Mouse (Mus musculus): ENCODE results near the gene Mindy4b-ps. TPM values are rescaled to one million over a fixed set of nuclear protein-coding genes. Genes with fewer than 3 reads are reported as not detected.

Gene Mindy4b-ps
- polyA plus RNA-seq, 1 experiment = not detected

GRCm38 (mm10) chr3:58809111-58809915 lies 12.8 kb downstream of the Mindy4b-ps start:
- no peaks in the 10 kb centered on the region for H3K36me3 ChIP-seq (ENCODE audit: control insufficient read depth, insufficient read depth, low read length)
- TF ChIP-seq POLR2A (IDR thresholded peaks at IDR 0.05; ENCODE audit: control insufficient read depth, low read depth, low read length) (no peak), CTCF (IDR thresholded peaks at IDR 0.05; ENCODE audit: control insufficient read depth, insufficient read depth, insufficient replicate concordance, low read depth, low read length) (no peak)
- no peak overlapping the region for H3K27ac ChIP-seq (ENCODE audit: control insufficient read depth, insufficient read depth, low read depth, low read length)
- no peaks in the 10 kb centered on the region for H3K27me3 ChIP-seq (ENCODE audit: control insufficient read depth, insufficient read depth, low read length)
- no peak overlapping the region for H3K4me3 ChIP-seq (ENCODE audit: control insufficient read depth, low read depth, low read length)
- H3K4me1 ChIP-seq (ENCODE audit: control insufficient read depth, insufficient read depth, low read length) = no peaks in the 10 kb centered on the region

DNA sequence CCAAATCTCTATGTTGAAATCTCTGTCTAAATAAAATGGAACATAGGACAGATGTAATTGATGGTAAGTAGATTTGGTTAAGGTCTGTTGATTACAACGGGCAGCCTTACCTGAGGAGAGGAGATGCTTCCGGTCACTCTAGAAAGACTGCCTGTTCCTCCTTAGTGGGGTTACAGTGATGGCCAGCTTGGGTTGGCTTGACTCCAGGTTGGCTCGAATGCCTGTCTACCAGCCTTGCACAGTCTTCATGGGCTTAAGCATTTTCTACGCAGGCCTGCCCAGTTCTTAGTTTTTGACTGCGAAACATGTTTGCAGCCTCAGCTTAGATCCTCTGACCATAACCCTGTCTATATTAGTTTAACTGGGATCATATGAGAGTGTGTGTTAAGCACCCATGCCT lies 13.5 kb downstream of the Mindy4b-ps start:
- TF ChIP-seq CTCF (IDR thresholded peaks at IDR 0.05; ENCODE audit: control insufficient read depth, insufficient read depth, insufficient replicate concordance, low read depth, low read length) (no peak), POLR2A (IDR thresholded peaks at IDR 0.05; ENCODE audit: control insufficient read depth, low read depth, low read length) (no peak)
- Histone ChIP-seq H3K36me3 (ENCODE audit: control insufficient read depth, insufficient read depth, low read length) (no peaks in the 10 kb centered on the region), H3K4me3 (ENCODE audit: control insufficient read depth, low read depth, low read length) (no peak overlapping the region), H3K4me1 (ENCODE audit: control insufficient read depth, insufficient read depth, low read length) (no peaks in the 10 kb centered on the region), H3K27me3 (ENCODE audit: control insufficient read depth, insufficient read depth, low read length) (no peaks in the 10 kb centered on the region), H3K27ac (ENCODE audit: control insufficient read depth, insufficient read depth, low read depth, low read length) (no peak overlapping the region)

DNA sequence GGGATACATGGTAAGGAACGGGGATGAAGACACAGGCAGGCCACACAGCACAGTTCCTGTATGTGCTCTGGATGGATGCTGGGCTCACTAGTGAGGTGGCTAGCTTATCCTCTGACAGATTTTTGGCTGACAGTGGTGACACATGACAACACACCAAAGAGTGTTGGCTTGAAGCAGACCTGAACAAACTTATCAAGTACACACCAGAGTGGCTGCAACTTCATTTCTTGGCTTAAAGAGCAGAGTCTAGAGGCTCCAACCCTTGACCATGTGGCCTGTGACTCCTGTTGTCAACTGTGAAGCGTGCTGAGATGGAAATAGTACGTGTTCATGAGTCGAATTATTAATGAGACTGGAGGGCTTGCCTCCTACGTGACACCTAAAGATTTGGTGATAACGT lies 17.4 kb downstream of the Mindy4b-ps start:
- H3K36me3 ChIP-seq (ENCODE audit: control insufficient read depth, insufficient read depth, low read length) = no peaks in the 10 kb centered on the region
- no peak for TF ChIP-seq CTCF (IDR thresholded peaks at IDR 0.05; ENCODE audit: control insufficient read depth, insufficient read depth, insufficient replicate concordance, low read depth, low read length)
- TF ChIP-seq POLR2A (IDR thresholded peaks at IDR 0.05; ENCODE audit: control insufficient read depth, low read depth, low read length) = no peak
- H3K4me3 ChIP-seq (ENCODE audit: control insufficient read depth, low read depth, low read length) = no peak overlapping the region
- no peaks in the 10 kb centered on the region for H3K4me1 ChIP-seq (ENCODE audit: control insufficient read depth, insufficient read depth, low read length)
- no peaks in the 10 kb centered on the region for H3K27me3 ChIP-seq (ENCODE audit: control insufficient read depth, insufficient read depth, low read length)
- H3K27ac ChIP-seq (ENCODE audit: control insufficient read depth, insufficient read depth, low read depth, low read length) = no peak overlapping the region

DNA sequence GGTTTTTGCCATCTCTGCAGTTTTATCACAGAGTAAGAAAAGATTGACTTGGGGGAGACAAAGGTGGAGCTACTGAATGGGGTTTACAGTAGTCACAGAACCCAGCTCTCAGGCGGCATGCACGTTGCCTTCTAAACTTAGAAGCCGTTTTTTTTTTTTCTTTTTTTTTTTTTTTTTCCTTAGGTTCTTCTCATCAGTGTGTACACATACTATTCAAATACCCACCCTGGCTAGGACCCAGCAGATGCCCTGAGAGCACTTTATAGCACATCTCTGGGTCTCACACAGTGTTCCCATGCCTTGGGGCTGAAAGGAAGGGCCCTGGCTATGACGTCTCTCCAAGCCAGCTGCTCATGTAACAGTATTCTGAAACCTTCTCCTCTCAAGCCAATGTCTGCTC lies 23.4 kb downstream of the Mindy4b-ps start:
- TF ChIP-seq POLR2A (IDR thresholded peaks at IDR 0.05; ENCODE audit: control insufficient read depth, low read depth, low read length) (no peak), CTCF (IDR thresholded peaks at IDR 0.05; ENCODE audit: control insufficient read depth, insufficient read depth, insufficient replicate concordance, low read depth, low read length) (no peak)
- H3K27ac ChIP-seq (ENCODE audit: control insufficient read depth, insufficient read depth, low read depth, low read length) = no peak overlapping the region
- no peaks in the 10 kb centered on the region for H3K36me3 ChIP-seq (ENCODE audit: control insufficient read depth, insufficient read depth, low read length)
- H3K4me1 ChIP-seq (ENCODE audit: control insufficient read depth, insufficient read depth, low read length) = no peaks in the 10 kb centered on the region
- no peak overlapping the region for H3K4me3 ChIP-seq (ENCODE audit: control insufficient read depth, low read depth, low read length)
- no peaks in the 10 kb centered on the region for H3K27me3 ChIP-seq (ENCODE audit: control insufficient read depth, insufficient read depth, low read length)

- Histone ChIP-seq H3K4me3 (ENCODE audit: control insufficient read depth, low read depth, low read length) (no peak overlapping the region), H3K36me3 (ENCODE audit: control insufficient read depth, insufficient read depth, low read length) (no peaks in the 10 kb centered on the region), H3K27me3 (ENCODE audit: control insufficient read depth, insufficient read depth, low read length) (no peaks in the 10 kb centered on the region), H3K27ac (ENCODE audit: control insufficient read depth, insufficient read depth, low read depth, low read length) (no peak overlapping the region), H3K4me1 (ENCODE audit: control insufficient read depth, insufficient read depth, low read length) (no peaks in the 10 kb centered on the region)
- TF ChIP-seq POLR2A (IDR thresholded peaks at IDR 0.05; ENCODE audit: control insufficient read depth, low read depth, low read length) = no peak
- TF ChIP-seq CTCF (IDR thresholded peaks at IDR 0.05; ENCODE audit: control insufficient read depth, insufficient read depth, insufficient replicate concordance, low read depth, low read length) = no peak
Observed at GRCm38 (mm10) chr3:58798245-58798644, 23.9 kb downstream of the Mindy4b-ps start.

- TF ChIP-seq CTCF (IDR thresholded peaks at IDR 0.05; ENCODE audit: control insufficient read depth, insufficient read depth, insufficient replicate concordance, low read depth, low read length) (no peak), POLR2A (IDR thresholded peaks at IDR 0.05; ENCODE audit: control insufficient read depth, low read depth, low read length) (no peak)
- Histone ChIP-seq H3K36me3 (ENCODE audit: control insufficient read depth, insufficient read depth, low read length) (no peaks in the 10 kb centered on the region), H3K27ac (ENCODE audit: control insufficient read depth, insufficient read depth, low read depth, low read length) (no peak overlapping the region), H3K4me1 (ENCODE audit: control insufficient read depth, insufficient read depth, low read length) (peaks cover 8% of the 10 kb centered on the region), H3K27me3 (ENCODE audit: control insufficient read depth, insufficient read depth, low read length) (no peaks in the 10 kb centered on the region), H3K4me3 (ENCODE audit: control insufficient read depth, low read depth, low read length) (no peak overlapping the region)
Observed at GRCm38 (mm10) chr3:58789473-58789872, 32.6 kb downstream of the Mindy4b-ps start.

- Histone ChIP-seq H3K4me1 (ENCODE audit: control insufficient read depth, insufficient read depth, low read length) (peaks cover 9% of the 10 kb centered on the region), H3K4me3 (ENCODE audit: control insufficient read depth, low read depth, low read length) (no peak overlapping the region), H3K36me3 (ENCODE audit: control insufficient read depth, insufficient read depth, low read length) (no peaks in the 10 kb centered on the region), H3K27ac (ENCODE audit: control insufficient read depth, insufficient read depth, low read depth, low read length) (no peak overlapping the region), H3K27me3 (ENCODE audit: control insufficient read depth, insufficient read depth, low read length) (no peaks in the 10 kb centered on the region)
- TF ChIP-seq CTCF (IDR thresholded peaks at IDR 0.05; ENCODE audit: control insufficient read depth, insufficient read depth, insufficient replicate concordance, low read depth, low read length) (no peak), POLR2A (IDR thresholded peaks at IDR 0.05; ENCODE audit: control insufficient read depth, low read depth, low read length) (no peak)
Observed at GRCm38 (mm10) chr3:58789033-58789432, 33.1 kb downstream of the Mindy4b-ps start.
